Mouse (Mus musculus) heart, embryonic 12.5 days (tissue): ENCODE measurements around the gene Folr2. TPM values are rescaled to one million over a fixed set of nuclear protein-coding genes. Genes with fewer than 3 reads are reported as not detected.

Experiments used
- ATAC-seq: fragments of 200-750 bp; cut with Nextera tagmentation; 2 replicates; pipeline ENCODE4 v1.8.0; 2017; ENCODE audit warnings: moderate TSS enrichment, moderate library complexity; ENCODE audit not compliant: insufficient number of reproducible peaks, low FRiP score
- H3K27ac ChIP-seq: fragments of 300-500 bp; sonication (generic); 2 replicates; pipeline ENCODE4 v1.5.1; 2016; ENCODE audit warnings: mild to moderate bottlenecking, moderate library complexity; ENCODE audit not compliant: poor library complexity, severe bottlenecking
- H3K27me3 ChIP-seq: fragments of 300-500 bp; sonication (generic); replicated peaks from 2 replicates; pipeline ENCODE4 v1.6.1; 2016; ENCODE audit warnings: mild to moderate bottlenecking, moderate library complexity
- H3K36me3 ChIP-seq: fragments of 300-500 bp; sonication (generic); 2 replicates; pipeline ENCODE4 v1.6.1; 2016; ENCODE audit warnings: mild to moderate bottlenecking, moderate library complexity
- H3K4me1 ChIP-seq: fragments of 300-500 bp; sonication (generic); replicated peaks from 2 replicates; pipeline ENCODE4 v1.6.1; 2016; ENCODE audit warnings: mild to moderate bottlenecking
- H3K4me2 ChIP-seq: fragments of 300-500 bp; sonication (generic); 2 replicates; pipeline ENCODE4 v1.6.1; 2016; ENCODE audit warnings: mild to moderate bottlenecking, moderate library complexity
- H3K4me3 ChIP-seq: fragments of 300-500 bp; sonication (generic); 2 replicates; pipeline ENCODE4 v1.5.1; 2016; ENCODE audit warnings: mild to moderate bottlenecking
- H3K9ac ChIP-seq: fragments of 300-500 bp; sonication (generic); 2 replicates; pipeline ENCODE4 v1.6.1; 2016; ENCODE audit warnings: mild to moderate bottlenecking, moderate library complexity
- H3K9me3 ChIP-seq: fragments of 300-500 bp; sonication (generic); replicated peaks from 2 replicates; pipeline ENCODE4 v1.6.1; 2016; ENCODE audit warnings: mild to moderate bottlenecking, moderate library complexity
- WGBS: fragments of 180-500 bp; shearing (Covaris S2); methylation state at CpG from one replicate; pipeline ENCODE4 v1.1.7; 2016; 5-methylcytosine and 5-hydroxymethylcytosine counted together
- polyA plus RNA-seq: library from polyadenylated mRNA; unstranded; fragments of >200 nt; fragmentation: Nextera tagmentation; extraction: Ambion mirVana; gene quantifications from 2 replicates; pipeline ENCODE4 v1.2.1, GENCODE M21; 2016

Gene Folr2
- polyA plus RNA-seq, 1 experiment from 2014 or later: not detected

GRCm38 (mm10) chr7:101837154-101837605, 19.8 kb downstream of the Folr2 start:
- H3K36me3 ChIP-seq: peaks cover 26% of the 10 kb centered on the region
- 0% methylated on average over 20 of the region's 20 CpGs for WGBS
- H3K9ac ChIP-seq: peak overlapping the region; percentile 98
- no peaks in the 10 kb centered on the region for H3K9me3 ChIP-seq
- H3K4me2 ChIP-seq: peak overlapping the region; percentile 77
- H3K27me3 ChIP-seq: no peaks in the 10 kb centered on the region
- peak overlapping the region; percentile 89 for H3K4me3 ChIP-seq
- H3K4me1 ChIP-seq: peaks cover 37% of the 10 kb centered on the region
- H3K27ac ChIP-seq: peak overlapping the region; percentile 95
- ATAC-seq: no peak

DNA sequence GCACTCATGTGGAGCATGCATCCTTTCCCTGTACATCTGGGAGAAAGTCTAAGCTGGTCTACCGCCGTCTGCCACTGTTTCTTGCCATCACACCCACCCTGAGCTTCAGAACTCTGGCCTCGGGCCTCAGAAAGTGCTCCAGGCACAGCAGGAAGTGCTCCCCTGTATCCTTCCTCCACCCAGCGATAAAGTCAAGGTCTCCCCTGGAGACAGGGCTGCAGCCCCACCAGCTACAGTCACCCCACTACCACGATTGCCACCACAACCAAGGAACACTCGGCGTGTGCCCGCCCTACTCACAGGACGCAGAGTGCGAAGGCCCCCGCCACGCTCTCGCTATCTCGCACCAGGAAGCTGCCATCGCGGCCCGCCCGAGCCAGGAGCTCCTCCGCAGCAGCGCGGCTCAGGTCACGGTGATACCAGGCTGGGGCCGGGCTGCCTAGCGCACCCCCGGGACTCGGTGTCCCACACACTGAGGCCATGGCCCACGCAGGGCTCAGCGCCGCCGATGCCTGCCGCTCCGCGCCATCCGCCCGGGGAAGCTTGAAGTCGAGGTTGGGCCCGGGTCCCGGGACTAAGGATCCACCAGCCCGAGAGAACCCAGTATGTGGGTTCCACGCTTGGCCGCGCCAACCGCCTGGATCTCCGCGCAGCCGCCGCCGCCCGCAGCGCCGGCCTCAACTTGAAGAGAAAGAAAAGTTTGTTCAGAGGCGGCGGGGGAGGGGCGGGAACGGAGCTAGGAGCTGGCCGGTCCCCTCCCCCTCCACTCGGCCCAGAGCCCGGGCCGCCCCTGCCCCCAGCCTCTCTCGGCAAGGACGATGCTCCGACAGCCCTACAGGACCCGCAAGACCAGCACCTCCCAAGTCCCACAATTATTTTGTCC, 20.5 kb downstream of the Folr2 start:
- H3K4me3 ChIP-seq: peak overlapping the region; percentile 89
- H3K27me3 ChIP-seq: no peaks in the 10 kb centered on the region
- peak; percentile 65 for ATAC-seq
- WGBS: under 1% methylated on average over 61 of the region's 63 CpGs
- peaks cover 27% of the 10 kb centered on the region for H3K36me3 ChIP-seq
- H3K9ac ChIP-seq: peak overlapping the region; percentile 98
- peak overlapping the region; percentile 95 for H3K27ac ChIP-seq
- no peaks in the 10 kb centered on the region for H3K9me3 ChIP-seq
- peak overlapping the region; percentile 77 for H3K4me2 ChIP-seq
- H3K4me1 ChIP-seq: peaks cover 37% of the 10 kb centered on the region

DNA sequence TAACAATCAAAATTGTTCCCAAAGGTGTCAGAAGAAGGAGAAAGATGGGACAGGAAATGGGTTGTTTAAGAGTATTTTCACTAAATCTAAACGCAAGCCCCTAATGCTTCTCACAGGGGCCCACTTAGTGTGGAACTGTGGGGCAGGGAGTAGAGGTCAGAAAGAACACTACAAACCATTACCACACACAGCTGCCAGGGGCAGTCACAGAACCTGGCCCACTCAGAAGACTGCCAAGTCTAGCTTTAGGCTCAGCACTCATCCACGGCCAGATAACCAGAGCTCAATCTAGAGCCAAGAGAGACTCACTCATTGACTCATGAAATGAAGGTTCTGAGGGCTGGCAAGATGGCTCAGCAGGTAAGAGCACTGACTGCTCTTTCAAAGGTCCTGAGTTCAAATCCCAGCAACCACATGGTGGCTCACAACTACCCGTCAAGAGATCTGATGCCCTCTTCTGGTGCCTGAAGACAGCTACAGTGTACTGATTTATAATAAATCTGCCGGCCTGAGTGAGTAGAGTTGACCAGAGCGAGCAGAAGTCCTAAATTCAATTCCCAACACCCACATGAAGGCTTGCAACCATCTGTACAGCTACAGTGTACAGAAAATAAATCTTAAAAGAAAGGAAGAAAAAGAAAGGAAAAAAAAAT, 21.4 kb downstream of the Folr2 start:
- H3K27me3 ChIP-seq: no peaks in the 10 kb centered on the region
- H3K36me3 ChIP-seq: peaks cover 37% of the 10 kb centered on the region
- WGBS: 40% methylated on average over 5 of the region's 5 CpGs
- no peak for ATAC-seq
- no peaks in the 10 kb centered on the region for H3K9me3 ChIP-seq
- peak overlapping the region; percentile 89 for H3K4me3 ChIP-seq
- H3K4me2 ChIP-seq: peak overlapping the region; percentile 77
- H3K9ac ChIP-seq: peak overlapping the region; percentile 98
- peaks cover 37% of the 10 kb centered on the region for H3K4me1 ChIP-seq
- H3K27ac ChIP-seq: peak overlapping the region; percentile 95

DNA sequence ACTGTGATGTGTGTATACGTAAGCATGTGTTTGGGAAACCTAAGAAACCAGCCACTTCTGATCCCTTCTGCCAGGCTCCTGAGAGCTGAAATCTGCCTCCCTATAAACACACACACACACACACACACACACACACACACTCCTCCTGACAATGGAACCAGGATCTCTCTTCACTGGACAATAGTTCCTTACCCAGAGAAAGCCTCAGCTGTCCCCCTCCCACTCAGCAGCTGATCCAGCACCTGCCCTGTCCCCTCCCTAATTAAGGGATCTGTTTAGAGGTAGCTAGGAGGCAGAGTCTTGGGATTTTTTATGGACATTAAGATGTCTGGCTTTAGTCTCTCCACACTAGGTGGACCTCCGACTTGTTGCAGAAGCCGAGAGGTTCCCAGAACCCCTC, 22.1 kb downstream of the Folr2 start:
- WGBS: 47% methylated on average over 3 of the region's 3 CpGs
- peak overlapping the region; percentile 98 for H3K9ac ChIP-seq
- H3K27ac ChIP-seq: peak overlapping the region; percentile 49
- H3K36me3 ChIP-seq: peaks cover 44% of the 10 kb centered on the region
- no peaks in the 10 kb centered on the region for H3K27me3 ChIP-seq
- peaks cover 37% of the 10 kb centered on the region for H3K4me1 ChIP-seq
- peak overlapping the region; percentile 89 for H3K4me3 ChIP-seq
- peak overlapping the region; percentile 77 for H3K4me2 ChIP-seq
- H3K9me3 ChIP-seq: no peaks in the 10 kb centered on the region
- no peak for ATAC-seq

- peak overlapping the region; percentile 98; the same call in 1 of the 2 replicates for H3K9ac ChIP-seq
- H3K9me3 ChIP-seq: no peaks in the 10 kb centered on the region
- H3K4me3 ChIP-seq: peak overlapping the region; percentile 9; the same call in 1 of the 2 replicates
- H3K27ac ChIP-seq: peak overlapping the region; percentile 49
- peak overlapping the region; percentile 77 for H3K4me2 ChIP-seq
- WGBS: 53% methylated on average over 3 of the region's 3 CpGs
- no peak for ATAC-seq
- H3K27me3 ChIP-seq: no peaks in the 10 kb centered on the region
- peaks cover 36% of the 10 kb centered on the region for H3K4me1 ChIP-seq
- H3K36me3 ChIP-seq: peaks cover 52% of the 10 kb centered on the region
These were observed 22.9 kb downstream of the Folr2 start for GRCm38 (mm10) chr7:101833916-101834584.

- Histone ChIP-seq H3K9ac (0 out of 2 replicates have a peak overlapping the region, but pooled peaks have one; percentile 98), H3K4me3 (no peak overlapping the region), H3K36me3 (peaks cover 59% of the 10 kb centered on the region), H3K27ac (0 out of 2 replicates have a peak overlapping the region, but pooled peaks have one; percentile 49), H3K9me3 (no peaks in the 10 kb centered on the region), H3K27me3 (no peaks in the 10 kb centered on the region), H3K4me1 (peaks cover 30% of the 10 kb centered on the region), H3K4me2 (no peak overlapping the region)
- WGBS: 64% methylated on average over 5 of the region's 5 CpGs
- ATAC-seq: no peak
These were observed 23.6 kb downstream of the Folr2 start for GRCm38 (mm10) chr7:101833352-101833751.

DNA sequence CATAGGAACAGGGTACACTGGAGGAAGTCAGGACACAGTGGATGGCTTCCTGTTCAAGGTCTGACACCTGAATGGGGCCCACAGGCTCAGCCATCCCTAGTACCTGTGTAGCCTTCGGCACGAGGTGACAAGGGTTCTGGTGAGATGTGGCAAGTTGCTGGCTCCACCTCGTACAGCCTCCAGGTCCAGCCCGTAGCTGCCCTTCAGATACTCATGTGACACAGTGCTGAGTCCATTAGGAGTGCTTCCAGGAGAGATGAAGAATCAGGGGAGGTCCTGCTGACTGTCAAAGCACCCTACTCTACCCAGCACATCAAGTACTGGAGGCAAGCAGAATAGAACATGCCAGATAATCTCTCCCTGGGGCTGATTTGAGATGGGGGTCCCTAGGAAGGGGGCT, 24.6 kb downstream of the Folr2 start:
- Histone ChIP-seq H3K4me3 (no peak overlapping the region), H3K4me1 (peaks cover 30% of the 10 kb centered on the region), H3K4me2 (no peak overlapping the region), H3K9me3 (no peaks in the 10 kb centered on the region), H3K36me3 (peaks cover 69% of the 10 kb centered on the region), H3K27ac (no peak overlapping the region), H3K9ac (no peak overlapping the region), H3K27me3 (no peaks in the 10 kb centered on the region)
- ATAC-seq: no peak
- WGBS: 88% methylated on average over 4 of the region's 4 CpGs

- peaks cover 78% of the 10 kb centered on the region for H3K36me3 ChIP-seq
- 91% methylated on average over 8 of the region's 8 CpGs for WGBS
These were observed 25.6 kb downstream of the Folr2 start for GRCm38 (mm10) chr7:101831437-101831836.

GRCm38 (mm10) chr7:101830373-101830772, 26.6 kb downstream of the Folr2 start:
- ATAC-seq: no peak
- H3K9ac ChIP-seq: no peak overlapping the region

More at GRCm38 (mm10) chr7:101831437-101831836, 25.6 kb downstream of the Folr2 start:
- Histone ChIP-seq H3K4me3 (no peak overlapping the region), H3K4me2 (no peak overlapping the region), H3K9me3 (no peaks in the 10 kb centered on the region), H3K4me1 (peaks cover 30% of the 10 kb centered on the region), H3K27me3 (no peaks in the 10 kb centered on the region), H3K27ac (no peak overlapping the region), H3K9ac (no peak overlapping the region)
- ATAC-seq: no peak

GRCm38 (mm10) chr7:101823758-101824630, 33.0 kb downstream of the Folr2 start:
- no peak overlapping the region for H3K27ac ChIP-seq
- no peaks in the 10 kb centered on the region for H3K9me3 ChIP-seq
- H3K9ac ChIP-seq: no peak overlapping the region
- ATAC-seq: no peak
- WGBS: 80% methylated on average over 17 of the region's 18 CpGs
- no peak overlapping the region for H3K4me3 ChIP-seq
- peaks cover 28% of the 10 kb centered on the region for H3K27me3 ChIP-seq
- H3K36me3 ChIP-seq: peaks cover 62% of the 10 kb centered on the region
- H3K4me2 ChIP-seq: no peak overlapping the region
- H3K4me1 ChIP-seq: peaks cover 35% of the 10 kb centered on the region

More at GRCm38 (mm10) chr7:101830373-101830772, 26.6 kb downstream of the Folr2 start:
- 93% methylated on average over 3 of the region's 3 CpGs for whole genome bisulfite sequencing
- Histone ChIP-seq H3K27ac (no peak overlapping the region), H3K9me3 (no peaks in the 10 kb centered on the region), H3K4me1 (peaks cover 22% of the 10 kb centered on the region), H3K4me2 (no peak overlapping the region), H3K36me3 (peaks cover 89% of the 10 kb centered on the region), H3K4me3 (no peak overlapping the region), H3K27me3 (no peaks in the 10 kb centered on the region)
